Mouse (Mus musculus): ENCODE measurements around the gene Prdx1. TPM values are rescaled to one million over a fixed set of nuclear protein-coding genes. Genes with fewer than 3 reads are reported as not detected.
"Not testable (repeated sequence)": the region's sequence is repeated elsewhere in the genome, so short reads cannot be mapped to it uniquely, and the experiment has no call there.

The Prdx1 gene
- polyA plus RNA-seq, 1 experiment, result 74.0 TPM

DNA sequence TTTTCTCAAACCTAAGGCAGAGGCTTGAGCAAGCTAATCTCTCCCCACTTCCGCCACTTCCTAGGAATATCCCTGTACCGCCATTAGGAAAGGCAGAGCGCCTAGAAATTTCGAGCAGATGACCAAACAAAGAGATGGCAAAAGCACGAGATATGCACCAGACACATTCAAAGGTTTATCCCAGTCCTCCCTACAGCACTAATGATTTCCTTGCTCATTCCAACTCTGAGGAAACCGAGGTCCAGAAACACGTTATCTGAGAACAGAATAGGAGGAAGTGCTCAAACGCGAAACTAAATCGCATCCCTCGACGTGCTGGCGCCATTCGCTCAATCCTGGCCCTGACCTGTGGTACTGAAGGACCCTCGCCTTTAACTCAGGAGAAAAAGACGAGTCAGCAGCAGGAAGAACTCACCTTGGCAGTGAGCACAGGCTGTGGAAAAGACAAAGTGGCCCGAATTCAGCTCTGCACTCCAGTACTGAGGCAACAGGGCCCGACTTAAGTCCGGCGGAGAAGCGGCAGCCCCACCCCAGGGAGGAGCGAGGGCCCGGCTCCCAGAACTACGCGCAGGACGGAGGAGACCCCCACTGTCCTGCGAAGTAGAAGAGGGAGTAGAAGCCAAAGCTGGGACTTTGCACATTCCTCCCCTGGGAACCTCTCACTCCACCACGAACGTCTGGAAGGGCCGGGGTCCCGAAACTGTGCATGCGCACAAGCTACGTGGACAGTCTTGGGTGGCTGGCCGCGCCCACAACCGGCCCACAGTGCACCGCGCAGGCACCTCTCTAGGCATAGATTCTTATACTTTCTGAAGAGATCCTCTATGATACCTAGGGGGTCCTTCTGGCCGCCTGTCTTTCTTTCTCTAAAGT lies 34.2 kb upstream of the Prdx1 start, which contains the start of gene Akr1a1:
Gene Akr1a1 (minus strand): TSS at position 757 of the 873 bp plus-strand sequence.
- Histone ChIP-seq H3K4me3 (ENCODE audit: low read depth, low read length) (peak within 1 kb of the TSS; percentile 96), H3K27me3 (ENCODE audit: control insufficient read depth, insufficient read depth, low read length) (no peaks in the 10 kb centered on the region), H3K4me1 (ENCODE audit: control insufficient read depth, insufficient read depth, insufficient read length, low read length) (peaks cover 13% of the 10 kb centered on the region; the same call in 1 of the 2 replicates), H3K36me3 (ENCODE audit: control insufficient read depth, insufficient read depth, low read length) (peaks cover 11% of the 10 kb centered on the region), H3K27ac (ENCODE audit: insufficient read depth, low read depth, low read length) (peak within 1 kb of the TSS; percentile 93)
- TF ChIP-seq POLR2A (IDR thresholded peaks at IDR 0.05; ENCODE audit: low read depth, low read length) (peak; percentile 91), CTCF (IDR thresholded peaks at IDR 0.05; ENCODE audit: extremely low read depth, insufficient read length, insufficient replicate concordance, low read depth, low read length) (no peak)
- under 1% methylated on average over 39 of the region's 39 CpGs for WGBS

GRCm38 (mm10) chr4:116651797-116652135 lies 33.6 kb upstream of the Prdx1 start:
- H3K4me1 ChIP-seq (ENCODE audit: control insufficient read depth, insufficient read depth, insufficient read length, low read length), result peaks cover 13% of the 10 kb centered on the region; the same call in 1 of the 2 replicates
- WGBS, result 3% methylated on average over 6 of the region's 6 CpGs
- H3K36me3 ChIP-seq (ENCODE audit: control insufficient read depth, insufficient read depth, low read length), result peaks cover 7% of the 10 kb centered on the region
- H3K27me3 ChIP-seq (ENCODE audit: control insufficient read depth, insufficient read depth, low read length), result no peaks in the 10 kb centered on the region
- H3K4me3 ChIP-seq (ENCODE audit: low read depth, low read length), result peak overlapping the region; percentile 96; the same call in 1 of the 2 replicates
- TF ChIP-seq POLR2A (IDR thresholded peaks at IDR 0.05; ENCODE audit: low read depth, low read length) (no peak), CTCF (IDR thresholded peaks at IDR 0.05; ENCODE audit: extremely low read depth, insufficient read length, insufficient replicate concordance, low read depth, low read length) (no peak)
- peak overlapping the region; percentile 93; the same call in 1 of the 2 replicates for H3K27ac ChIP-seq (ENCODE audit: insufficient read depth, low read depth, low read length)

DNA sequence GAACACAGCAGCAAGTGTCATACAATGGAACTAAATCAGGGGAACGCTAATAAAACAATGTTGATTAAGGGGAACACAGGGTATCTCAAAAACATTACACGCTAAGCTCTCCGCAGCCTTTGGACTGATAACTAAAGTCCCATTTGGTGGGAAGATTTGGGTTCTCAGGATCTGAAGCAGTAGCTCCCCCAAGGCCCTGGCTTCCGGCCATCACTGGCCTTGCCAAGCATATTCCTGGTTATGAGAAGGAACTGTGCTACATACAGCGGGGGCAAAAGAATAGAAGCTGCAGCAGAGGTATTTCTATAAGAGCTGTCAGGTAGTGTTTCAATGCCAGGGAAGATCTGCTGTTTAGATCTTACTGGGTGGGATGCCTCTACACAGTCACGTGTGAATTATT lies 32.1 kb upstream of the Prdx1 start:
- 88% methylated on average over 6 of the region's 6 CpGs for WGBS
- Histone ChIP-seq H3K27ac (ENCODE audit: insufficient read depth, low read depth, low read length) (no peak overlapping the region), H3K36me3 (ENCODE audit: control insufficient read depth, insufficient read depth, low read length) (peaks cover 2% of the 10 kb centered on the region), H3K4me1 (ENCODE audit: control insufficient read depth, insufficient read depth, insufficient read length, low read length) (peaks cover 10% of the 10 kb centered on the region; the same call in 1 of the 2 replicates), H3K27me3 (ENCODE audit: control insufficient read depth, insufficient read depth, low read length) (no peaks in the 10 kb centered on the region), H3K4me3 (ENCODE audit: low read depth, low read length) (no peak overlapping the region)
- TF ChIP-seq POLR2A (IDR thresholded peaks at IDR 0.05; ENCODE audit: low read depth, low read length) (no peak), CTCF (IDR thresholded peaks at IDR 0.05; ENCODE audit: extremely low read depth, insufficient read length, insufficient replicate concordance, low read depth, low read length) (no peak)

GRCm38 (mm10) chr4:116655100-116655499 lies 30.2 kb upstream of the Prdx1 start:
- Histone ChIP-seq H3K4me3 (ENCODE audit: low read depth, low read length) (no peak overlapping the region), H3K27me3 (ENCODE audit: control insufficient read depth, insufficient read depth, low read length) (no peaks in the 10 kb centered on the region), H3K27ac (ENCODE audit: insufficient read depth, low read depth, low read length) (peak overlapping the region; percentile 18; the same call in 1 of the 2 replicates), H3K4me1 (ENCODE audit: control insufficient read depth, insufficient read depth, insufficient read length, low read length) (peaks cover 17% of the 10 kb centered on the region), H3K36me3 (ENCODE audit: control insufficient read depth, insufficient read depth, low read length) (no peaks in the 10 kb centered on the region)
- no peak for TF ChIP-seq POLR2A (IDR thresholded peaks at IDR 0.05; ENCODE audit: low read depth, low read length)
- no peak for TF ChIP-seq CTCF (IDR thresholded peaks at IDR 0.05; ENCODE audit: extremely low read depth, insufficient read length, insufficient replicate concordance, low read depth, low read length)
- WGBS, result 14% methylated on average over 2 of the region's 2 CpGs

- no peak overlapping the region for H3K27ac ChIP-seq (ENCODE audit: insufficient read depth, low read depth, low read length)
Measured at GRCm38 (mm10) chr4:116655658-116656057, 29.7 kb upstream of the Prdx1 start.

GRCm38 (mm10) chr4:116657971-116658370 lies 27.4 kb upstream of the Prdx1 start:
- peak overlapping the region; percentile 53 for H3K27ac ChIP-seq (ENCODE audit: insufficient read depth, low read depth, low read length)
- peaks cover 17% of the 10 kb centered on the region for H3K4me1 ChIP-seq (ENCODE audit: control insufficient read depth, insufficient read depth, insufficient read length, low read length)
- TF ChIP-seq CTCF (IDR thresholded peaks at IDR 0.05; ENCODE audit: extremely low read depth, insufficient read length, insufficient replicate concordance, low read depth, low read length), result no peak
- no peak for TF ChIP-seq POLR2A (IDR thresholded peaks at IDR 0.05; ENCODE audit: low read depth, low read length)
- H3K36me3 ChIP-seq (ENCODE audit: control insufficient read depth, insufficient read depth, low read length), result no peaks in the 10 kb centered on the region
- WGBS, result 21% methylated on average over 3 of the region's 3 CpGs
- no peaks in the 10 kb centered on the region for H3K27me3 ChIP-seq (ENCODE audit: control insufficient read depth, insufficient read depth, low read length)
- no peak overlapping the region for H3K4me3 ChIP-seq (ENCODE audit: low read depth, low read length)

More at GRCm38 (mm10) chr4:116655658-116656057, 29.7 kb upstream of the Prdx1 start:
- Histone ChIP-seq H3K4me1 (ENCODE audit: control insufficient read depth, insufficient read depth, insufficient read length, low read length) (peaks cover 17% of the 10 kb centered on the region), H3K36me3 (ENCODE audit: control insufficient read depth, insufficient read depth, low read length) (no peaks in the 10 kb centered on the region), H3K4me3 (ENCODE audit: low read depth, low read length) (no peak overlapping the region), H3K27me3 (ENCODE audit: control insufficient read depth, insufficient read depth, low read length) (no peaks in the 10 kb centered on the region)
- WGBS, result 74% methylated on average over 3 of the region's 3 CpGs
- TF ChIP-seq CTCF (IDR thresholded peaks at IDR 0.05; ENCODE audit: extremely low read depth, insufficient read length, insufficient replicate concordance, low read depth, low read length), result no peak
- TF ChIP-seq POLR2A (IDR thresholded peaks at IDR 0.05; ENCODE audit: low read depth, low read length), result no peak

- Histone ChIP-seq H3K36me3 (ENCODE audit: control insufficient read depth, insufficient read depth, low read length) (no peaks in the 10 kb centered on the region), H3K4me3 (ENCODE audit: low read depth, low read length) (no peak overlapping the region), H3K27me3 (ENCODE audit: control insufficient read depth, insufficient read depth, low read length) (no peaks in the 10 kb centered on the region), H3K4me1 (ENCODE audit: control insufficient read depth, insufficient read depth, insufficient read length, low read length) (peaks cover 17% of the 10 kb centered on the region), H3K27ac (ENCODE audit: insufficient read depth, low read depth, low read length) (peak overlapping the region; percentile 71)
- 12% methylated on average over 2 of the region's 2 CpGs for WGBS
- no peak for TF ChIP-seq POLR2A (IDR thresholded peaks at IDR 0.05; ENCODE audit: low read depth, low read length)
- no peak for TF ChIP-seq CTCF (IDR thresholded peaks at IDR 0.05; ENCODE audit: extremely low read depth, insufficient read length, insufficient replicate concordance, low read depth, low read length)
Measured at GRCm38 (mm10) chr4:116659474-116659873, 25.9 kb upstream of the Prdx1 start.

DNA sequence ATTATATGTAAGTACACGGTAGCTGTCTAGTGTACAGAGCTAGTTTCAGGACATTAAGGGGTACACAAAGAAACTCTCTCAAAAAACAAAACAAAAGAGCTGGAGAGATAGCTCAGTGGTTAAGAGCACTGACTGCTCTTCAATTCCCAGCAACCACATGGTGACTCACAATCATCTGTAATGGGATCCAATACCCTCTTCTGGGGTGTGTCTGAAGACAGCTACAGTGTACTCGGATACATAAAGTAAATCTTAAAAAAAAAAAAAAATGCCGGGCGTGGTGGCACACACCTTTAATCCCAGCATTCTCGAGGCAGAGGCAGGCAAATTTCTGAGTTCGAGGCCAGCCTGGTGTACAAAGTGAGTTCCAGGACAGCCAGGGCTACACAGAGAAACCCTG lies 25.4 kb upstream of the Prdx1 start:
- 25% methylated on average over 6 of the region's 6 CpGs for WGBS
- H3K27me3 ChIP-seq (ENCODE audit: control insufficient read depth, insufficient read depth, low read length); H3K4me3 ChIP-seq (ENCODE audit: low read depth, low read length); H3K36me3 ChIP-seq (ENCODE audit: control insufficient read depth, insufficient read depth, low read length): not testable (repeated sequence)
- H3K27ac ChIP-seq (ENCODE audit: insufficient read depth, low read depth, low read length), result peak overlapping the region; percentile 71
- H3K4me1 ChIP-seq (ENCODE audit: control insufficient read depth, insufficient read depth, insufficient read length, low read length), result peaks cover 17% of the 10 kb centered on the region

Data from small intestine, adult 2 months (tissue).